Mouse (Mus musculus) liver, embryonic 11.5 days (tissue): ENCODE measurements around the gene Trib3. TPM values are rescaled to one million over a fixed set of nuclear protein-coding genes. Genes with fewer than 3 reads are reported as not detected.
A peak's percentile ranks its signal among the peaks of the same experiment; 100 is the strongest.

Experiments
- ATAC-seq: fragments of 200-750 bp; cut with Nextera tagmentation; replicated peaks from 2 replicates; pipeline ENCODE4 v1.8.0; 2017; ENCODE audit warnings: moderate number of reproducible peaks, mild to moderate bottlenecking, moderate TSS enrichment, moderate library complexity; ENCODE audit not compliant: low FRiP score
- DNase-seq: peaks from one replicate; pipeline ENCODE4 v3.0.0-alpha.2; 2017; ENCODE audit warnings: low spot score
- H3K27ac ChIP-seq: fragments of 300-500 bp; sonication (generic); 2 replicates; pipeline ENCODE4 v1.5.1; 2014; ENCODE audit warnings: mild to moderate bottlenecking, low read depth, low read length, control low read depth
- H3K27me3 ChIP-seq: fragments of 300-500 bp; sonication (generic); replicated peaks from 2 replicates; pipeline ENCODE4 v1.6.1; 2014; ENCODE audit warnings: low read length, mixed read lengths; ENCODE audit not compliant: control insufficient read depth, insufficient read depth
- H3K36me3 ChIP-seq: fragments of 300-500 bp; sonication (generic); 2 replicates; pipeline ENCODE4 v1.6.1; 2014; ENCODE audit warnings: mild to moderate bottlenecking, low read length, moderate library complexity, mixed read lengths; ENCODE audit not compliant: control insufficient read depth, insufficient read depth
- H3K4me1 ChIP-seq: fragments of 300-500 bp; sonication (generic); replicated peaks from 2 replicates; pipeline ENCODE4 v1.6.1; 2014; ENCODE audit warnings: low read length, mixed read lengths; ENCODE audit not compliant: control insufficient read depth, insufficient read depth
- H3K4me2 ChIP-seq: fragments of 300-500 bp; sonication (generic); 2 replicates; pipeline ENCODE4 v1.6.1; 2014; ENCODE audit warnings: mild to moderate bottlenecking, control low read depth, moderate library complexity
- H3K4me3 ChIP-seq: fragments of 300-500 bp; sonication (generic); 2 replicates; pipeline ENCODE4 v1.5.1; 2014; ENCODE audit warnings: low read depth, low read length, control low read depth
- H3K9ac ChIP-seq: fragments of 300-500 bp; sonication (generic); 2 replicates; pipeline ENCODE4 v1.6.1; 2014; ENCODE audit warnings: low read depth, low read length, control low read depth
- H3K9me3 ChIP-seq: fragments of 300-500 bp; sonication (generic); 2 replicates; pipeline ENCODE4 v1.6.1; 2016; ENCODE audit warnings: low read length, inconsistent platforms, mixed read lengths; ENCODE audit not compliant: control insufficient read depth
- WGBS: fragments of 180-500 bp; shearing (Covaris S2); extraction: QIAGEN DNeasy Blood & Tissue Kit; methylation state at CpG from one replicate; pipeline ENCODE4 v1.1.7; 2014; 5-methylcytosine and 5-hydroxymethylcytosine counted together
- polyA plus RNA-seq: library from polyadenylated mRNA; unstranded; fragments of >200 nt; fragmentation: Nextera tagmentation; extraction: Ambion mirVana; gene quantifications from 2 replicates; pipeline ENCODE4 v1.2.1, GENCODE M21; 2014

The Trib3 gene
- polyA plus RNA-seq, 1 experiment from 2014 or later, result 18.1 TPM

DNA sequence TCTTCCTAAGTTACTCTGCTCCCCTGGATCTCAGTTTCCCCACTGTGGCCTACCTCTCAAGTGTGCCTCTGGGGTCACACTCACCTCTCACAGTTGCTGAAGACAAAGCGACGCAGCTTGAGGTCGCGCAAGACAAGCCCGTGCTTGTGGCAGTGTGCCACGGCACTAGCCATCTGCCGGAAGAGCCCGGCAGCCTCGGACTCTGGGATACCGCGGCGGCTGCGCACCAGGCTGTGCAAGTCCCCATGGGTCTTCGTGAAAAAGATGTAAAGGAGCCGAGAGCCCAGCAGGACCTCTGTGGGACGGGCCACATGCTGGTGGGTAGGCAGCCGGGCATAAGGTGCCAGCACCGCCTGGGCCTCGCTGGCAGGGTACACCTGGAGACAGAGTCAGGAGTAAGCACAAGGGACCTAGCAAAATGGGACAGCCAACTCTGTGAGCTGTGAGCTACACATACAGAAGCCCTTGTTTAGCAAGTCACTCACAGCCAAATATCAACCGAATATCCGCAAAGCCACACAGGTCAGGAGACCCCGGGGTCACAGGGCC lies 4.1 kb downstream of the Trib3 start:
- H3K9ac ChIP-seq, result no peak overlapping the region
- H3K27me3 ChIP-seq, result no peaks in the 10 kb centered on the region
- WGBS, result 90% methylated on average over 22 of the region's 22 CpGs
- H3K27ac ChIP-seq, result no peak overlapping the region
- H3K36me3 ChIP-seq, result no peaks in the 10 kb centered on the region
- no peak overlapping the region for H3K4me3 ChIP-seq
- ATAC-seq (no peak), DNase-seq (no peak)
- H3K4me2 ChIP-seq, result no peak overlapping the region
- H3K9me3 ChIP-seq, result no peaks in the 10 kb centered on the region
- peaks cover 17% of the 10 kb centered on the region for H3K4me1 ChIP-seq

DNA sequence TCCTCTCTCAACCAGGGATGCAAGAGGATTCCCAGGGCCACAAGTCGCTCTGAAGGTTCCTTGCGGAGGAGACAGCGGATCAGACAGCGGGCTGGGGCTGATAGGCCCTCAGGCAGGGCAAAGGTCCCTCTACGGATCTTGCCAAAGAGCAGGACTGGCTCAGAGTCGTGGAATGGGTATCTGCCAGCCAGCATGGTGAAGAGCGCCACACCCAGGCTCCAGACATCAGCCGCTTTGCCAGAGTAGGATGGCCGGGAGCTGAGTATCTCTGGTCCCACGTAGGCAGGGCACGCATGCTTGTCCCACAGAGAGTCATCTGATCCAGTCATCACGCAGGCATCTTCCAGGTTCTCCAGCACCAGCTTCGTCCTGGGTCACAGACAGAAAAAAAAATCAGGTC lies 5.5 kb downstream of the Trib3 start:
- no peaks in the 10 kb centered on the region for H3K27me3 ChIP-seq
- H3K9ac ChIP-seq, result no peak overlapping the region
- DNase-seq (no peak), ATAC-seq (no peak)
- no peak overlapping the region for H3K4me3 ChIP-seq
- WGBS, result 80% methylated on average over 13 of the region's 13 CpGs
- H3K4me2 ChIP-seq, result no peak overlapping the region
- no peak overlapping the region for H3K27ac ChIP-seq
- peaks cover 19% of the 10 kb centered on the region for H3K4me1 ChIP-seq
- H3K9me3 ChIP-seq, result no peaks in the 10 kb centered on the region
- H3K36me3 ChIP-seq, result no peaks in the 10 kb centered on the region

DNA sequence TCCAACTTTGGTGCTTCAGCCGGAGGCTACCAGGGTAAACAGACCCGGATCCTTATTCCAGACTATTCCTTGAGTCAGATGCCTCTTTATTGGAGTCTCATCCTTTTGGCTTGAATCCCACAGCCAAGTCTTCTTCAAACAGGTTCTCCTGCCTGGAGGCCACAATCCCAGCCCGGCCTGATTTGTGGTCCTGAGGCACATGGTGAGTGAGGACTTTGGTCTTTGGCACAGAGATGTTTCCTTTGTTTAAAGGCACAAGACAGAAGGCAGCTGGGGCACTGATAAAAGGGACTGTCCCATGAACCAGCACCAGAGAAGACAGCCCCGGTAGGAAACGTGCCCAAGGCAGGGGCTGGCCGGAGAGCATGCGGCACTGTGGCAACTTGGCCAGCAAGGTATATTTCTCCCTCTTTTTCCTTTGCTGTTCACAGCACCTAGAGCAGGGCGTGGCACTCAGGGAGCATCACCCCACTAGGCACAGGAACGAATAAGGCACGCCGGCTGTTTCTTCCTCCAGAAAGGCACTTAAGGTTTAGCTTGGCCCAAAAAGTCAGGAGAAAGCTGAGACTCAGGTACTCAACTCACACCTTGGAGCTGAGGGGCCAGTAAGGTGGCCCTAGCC lies 6.1 kb downstream of the Trib3 start:
- no peaks in the 10 kb centered on the region for H3K9me3 ChIP-seq
- WGBS, result 88% methylated on average over 11 of the region's 11 CpGs

DNA sequence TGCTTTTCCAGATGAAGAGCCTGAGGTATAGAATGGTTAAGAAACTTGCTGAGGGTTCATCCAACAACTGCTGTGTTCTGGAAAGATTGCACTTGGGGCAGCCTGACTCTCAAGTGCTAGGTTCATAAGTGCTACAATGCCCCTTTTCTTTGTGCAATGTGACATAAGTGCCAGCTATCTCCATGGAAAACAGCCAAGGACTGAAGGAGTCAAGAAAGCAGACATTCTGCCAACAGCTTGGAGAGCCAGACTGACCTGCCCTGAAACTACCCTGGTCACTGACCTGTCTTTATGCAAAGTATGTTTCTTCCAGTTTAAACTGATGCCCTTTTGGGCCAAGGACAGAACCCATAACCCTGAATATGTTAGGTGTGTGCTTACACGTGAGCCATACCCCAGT lies 7.0 kb downstream of the Trib3 start:
- WGBS, result 65% methylated on average over 1 of the region's 1 CpGs
- H3K9ac ChIP-seq, result no peak overlapping the region
- H3K9me3 ChIP-seq, result no peaks in the 10 kb centered on the region
- peaks cover 13% of the 10 kb centered on the region for H3K4me1 ChIP-seq
- no peak overlapping the region for H3K27ac ChIP-seq
- H3K4me3 ChIP-seq, result no peak overlapping the region
- H3K27me3 ChIP-seq, result no peaks in the 10 kb centered on the region
- ATAC-seq, result no peak
- DNase-seq, result no peak
- no peaks in the 10 kb centered on the region for H3K36me3 ChIP-seq
- H3K4me2 ChIP-seq, result no peak overlapping the region

More for the DNA sequence above, 6.1 kb downstream of the Trib3 start:
- Histone ChIP-seq H3K36me3 (no peaks in the 10 kb centered on the region), H3K4me1 (peaks cover 15% of the 10 kb centered on the region), H3K27me3 (no peaks in the 10 kb centered on the region), H3K9ac (no peak overlapping the region), H3K4me3 (no peak overlapping the region), H3K4me2 (no peak overlapping the region), H3K27ac (no peak overlapping the region)
- no peak for ATAC-seq
- no peak for DNase-seq

DNA sequence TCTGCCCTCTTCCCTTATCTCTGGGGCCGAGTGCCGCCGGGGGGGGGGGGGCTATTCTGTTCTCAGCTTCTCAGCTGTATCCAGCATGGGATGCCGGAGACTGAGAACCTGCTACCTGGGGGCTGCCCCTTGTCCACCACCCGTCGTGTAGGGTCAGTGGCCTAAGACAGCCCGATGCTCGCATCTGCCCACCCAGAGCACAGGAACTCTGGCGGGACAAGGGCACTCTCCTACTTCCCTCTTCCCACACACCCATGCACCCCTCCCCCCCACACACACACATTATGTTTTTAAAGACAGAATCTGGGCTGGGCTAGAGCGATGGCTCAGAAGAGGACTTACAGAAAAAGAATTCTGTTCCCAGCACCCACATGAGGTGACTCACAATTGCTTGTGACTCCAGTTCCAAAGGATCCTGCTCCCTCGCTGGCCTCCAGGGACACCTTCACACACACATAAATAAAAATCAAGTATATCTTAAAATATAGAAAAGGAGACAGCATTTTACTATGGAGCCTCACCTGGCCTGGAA lies 8.5 kb downstream of the Trib3 start:
- Histone ChIP-seq H3K4me1 (peaks cover 25% of the 10 kb centered on the region), H3K27ac (no peak overlapping the region), H3K9ac (no peak overlapping the region), H3K9me3 (no peaks in the 10 kb centered on the region), H3K4me2 (no peak overlapping the region), H3K4me3 (no peak overlapping the region), H3K27me3 (no peaks in the 10 kb centered on the region), H3K36me3 (no peaks in the 10 kb centered on the region)
- 39% methylated on average over 10 of the region's 11 CpGs for WGBS
- DNase-seq (no peak), ATAC-seq (no peak)

DNA sequence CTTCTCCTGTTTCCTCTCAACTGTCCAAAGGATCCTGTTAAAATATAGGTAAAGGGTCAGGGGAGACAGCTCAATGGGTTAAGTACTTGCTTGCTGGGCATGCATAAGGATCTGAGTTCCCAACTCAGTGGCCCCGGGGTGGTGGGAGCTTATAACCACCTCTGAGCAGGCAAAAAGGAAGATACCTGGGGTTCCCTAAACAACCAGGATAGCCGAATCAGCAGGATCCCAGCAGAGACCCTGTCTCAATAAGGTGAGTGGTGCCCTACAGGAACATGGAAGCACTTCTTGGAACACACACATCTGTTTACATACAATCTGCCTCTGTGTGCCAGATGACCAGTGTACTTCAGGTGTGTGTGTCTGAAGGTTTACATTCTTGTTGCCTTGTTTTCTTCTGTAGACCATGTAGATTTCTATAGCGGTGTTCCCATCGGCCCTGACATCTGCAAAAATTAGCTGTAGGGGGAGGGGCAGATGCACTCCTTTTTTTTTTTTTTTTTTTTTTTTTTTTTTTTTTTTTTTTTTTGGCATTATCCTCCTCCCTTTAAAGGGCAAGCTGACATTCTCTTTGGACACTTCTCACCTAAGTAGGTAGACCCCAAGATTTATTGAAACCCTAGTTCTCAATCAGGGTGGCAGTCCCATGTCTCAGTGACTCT lies 10.4 kb downstream of the Trib3 start:
- H3K36me3 ChIP-seq, result peaks cover 3% of the 10 kb centered on the region; the same call in 1 of the 2 replicates
- H3K9ac ChIP-seq, result no peak overlapping the region
- H3K27me3 ChIP-seq, result no peaks in the 10 kb centered on the region
- DNase-seq (no peak), ATAC-seq (no peak)
- WGBS, result 73% methylated on average over 4 of the region's 4 CpGs
- H3K27ac ChIP-seq, result no peak overlapping the region
- H3K4me3 ChIP-seq, result no peak overlapping the region
- H3K4me1 ChIP-seq, result peaks cover 26% of the 10 kb centered on the region
- no peaks in the 10 kb centered on the region for H3K9me3 ChIP-seq
- H3K4me2 ChIP-seq, result 0 out of 2 replicates have a peak overlapping the region, but pooled peaks have one; percentile 96

DNA sequence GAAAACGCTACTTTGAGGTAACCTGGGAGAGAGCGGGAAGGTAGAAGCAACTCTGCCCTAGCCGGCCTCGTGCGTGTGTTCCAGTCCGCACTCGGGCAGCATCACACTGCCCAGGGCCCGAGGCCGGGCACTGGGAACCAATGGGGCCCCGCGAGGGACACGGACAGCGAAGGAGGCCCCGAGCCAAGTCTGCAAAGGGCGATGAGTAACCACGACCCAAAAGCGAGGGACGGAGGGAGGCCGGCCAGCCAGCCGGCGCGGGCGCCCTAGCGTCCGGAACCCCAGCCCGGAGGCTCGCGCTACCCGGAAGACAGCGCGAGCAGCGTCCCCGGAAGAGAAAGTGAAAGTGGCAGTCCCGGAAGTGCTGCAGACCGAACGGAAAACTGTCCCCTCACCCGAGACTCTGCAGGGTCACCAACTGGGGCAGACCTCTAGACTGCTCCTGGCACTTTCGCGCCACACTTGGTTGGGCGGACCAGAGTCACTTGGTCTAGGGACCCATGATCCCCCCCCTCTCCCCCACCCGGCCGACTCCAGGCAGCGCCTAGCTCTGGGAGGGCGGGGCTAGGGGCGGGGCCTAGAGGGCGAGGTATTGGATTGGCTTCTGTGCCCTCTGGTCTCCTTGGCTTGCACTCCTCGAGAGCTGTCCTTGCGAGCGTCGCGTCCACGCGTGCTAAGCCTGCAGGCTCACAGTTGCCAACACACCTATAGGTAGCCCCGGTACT lies 11.6 kb downstream of the Trib3 start, which contains the start of gene Rbck1:
Gene Rbck1, minus strand, starts transcription at position 553 of the 725 bp plus-strand sequence.
- Histone ChIP-seq H3K9ac (peak within 1 kb of the TSS; percentile 95), H3K27me3 (no peaks in the 10 kb centered on the region), H3K4me3 (peak within 1 kb of the TSS; percentile 95), H3K4me1 (peaks cover 28% of the 10 kb centered on the region), H3K4me2 (peak within 1 kb of the TSS; percentile 96), H3K27ac (peak within 1 kb of the TSS; percentile 93), H3K9me3 (no peaks in the 10 kb centered on the region), H3K36me3 (peaks cover 5% of the 10 kb centered on the region; the same call in 1 of the 2 replicates)
- WGBS, result under 1% methylated on average over 54 of the region's 54 CpGs
- DNase-seq, result peak; percentile 94
- ATAC-seq, result peak; percentile 95

DNA sequence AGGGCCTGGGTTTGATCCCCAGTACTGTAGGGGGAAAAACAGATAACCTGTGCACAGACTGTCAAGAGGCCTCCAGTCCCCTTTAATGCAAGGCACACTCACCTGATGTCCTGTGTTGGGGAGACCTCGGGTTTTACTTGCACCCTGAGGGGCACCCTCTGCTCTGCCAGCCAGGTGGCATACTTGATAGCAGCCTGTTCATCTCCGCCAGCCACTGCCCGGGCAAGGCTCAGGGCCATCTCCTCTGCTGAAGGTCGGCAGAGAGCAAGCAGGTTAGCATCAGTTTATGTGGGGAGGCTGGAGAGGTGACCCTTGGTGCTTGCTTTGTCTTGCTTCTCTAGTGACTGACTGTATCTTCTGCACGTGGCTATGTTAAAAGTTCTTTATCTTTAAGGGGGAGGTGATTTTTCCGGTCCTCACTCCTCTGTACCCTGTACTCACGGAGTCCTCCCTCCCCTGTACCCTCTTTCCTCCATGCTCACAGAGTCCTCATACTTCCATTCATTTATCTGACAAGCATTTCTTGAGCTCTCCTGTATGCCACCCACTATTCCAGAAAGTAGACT lies 12.9 kb downstream of the Trib3 start:
- ATAC-seq (no peak), DNase-seq (no peak)
- 32% methylated on average over 7 of the region's 7 CpGs for WGBS
- Histone ChIP-seq H3K27me3 (no peaks in the 10 kb centered on the region), H3K4me3 (peak overlapping the region; percentile 95), H3K4me1 (peaks cover 28% of the 10 kb centered on the region), H3K9me3 (no peaks in the 10 kb centered on the region), H3K9ac (peak overlapping the region; percentile 95), H3K36me3 (peaks cover 7% of the 10 kb centered on the region; the same call in 1 of the 2 replicates), H3K4me2 (peak overlapping the region; percentile 96), H3K27ac (peak overlapping the region; percentile 21; the same call in 1 of the 2 replicates)
